Mouse (Mus musculus) testis, adult 2 months (tissue): ENCODE measurements at regions not wholly inside any gene's neighbourhood (a gene's known extent, or its start where the extent isn't known, plus 50 kb on each side); places are given as distances from the start of the nearest gene placed in this dataset.

Experiments used
- CTCF ChIP-seq: fragments of 200-500 bp; IDR thresholded peaks from 2 replicates; pipeline ENCODE4 v1.5.1; 2012; ENCODE audit warnings: low read depth, mild to moderate bottlenecking, inconsistent platforms, low read length, moderate library complexity; ENCODE audit not compliant: control insufficient read depth, insufficient read depth, insufficient replicate concordance
- POLR2A ChIP-seq: fragments of 200-500 bp; IDR thresholded peaks from 2 replicates; pipeline ENCODE4 v1.6.1; 2012; ENCODE audit warnings: low read depth, mild to moderate bottlenecking, inconsistent platforms, low read length, moderate library complexity; ENCODE audit not compliant: control insufficient read depth

DNA sequence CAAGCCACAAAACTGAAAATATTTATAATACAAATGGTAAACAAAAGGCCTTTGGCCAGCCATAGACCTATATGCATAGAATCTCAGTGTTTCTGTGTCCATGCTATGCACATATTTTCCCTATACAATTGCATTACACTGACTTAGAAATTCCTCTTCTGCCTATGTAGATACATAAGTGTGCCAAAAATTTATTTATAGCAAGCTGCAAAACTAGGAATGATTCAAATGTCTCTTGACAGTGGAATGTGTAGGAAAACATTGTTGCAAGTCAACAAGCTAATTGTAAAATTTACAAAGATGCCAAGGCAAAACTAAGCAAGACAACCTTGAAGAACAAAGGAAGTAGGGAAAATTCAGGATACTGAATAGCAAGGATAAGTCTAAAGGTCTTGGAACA, 319.1 kb upstream of the Cited2 start:
- TF ChIP-seq POLR2A (no peak), CTCF (no peak)
